Mouse (Mus musculus): Measurements from ENCODE around the gene Gm3676. TPM values are rescaled to one million over a fixed set of nuclear protein-coding genes. Genes with fewer than 3 reads are reported as not detected.

The Gm3676 gene
- polyA plus RNA-seq, 2 experiments, result not detected

Other genes with a start within 250 kb of the Gm3676 start
- gene Gm6482, start 238.2 kb downstream of the Gm3676 start, polyA plus RNA-seq (2012; rRNA removed), result not detected in 2 replicates
- not detected in 2 replicates for gene Gm6482, start 238.2 kb downstream of the Gm3676 start, polyA plus RNA-seq (2014; fragmentation: Nextera tagmentation; extraction: Ambion mirVana)
- not detected in 2 replicates for gene Gm7954, start 193.0 kb downstream of the Gm3676 start, polyA plus RNA-seq (2012; rRNA removed)
- not detected in 2 replicates for gene Gm7954, start 193.0 kb downstream of the Gm3676 start, polyA plus RNA-seq (2014; fragmentation: Nextera tagmentation; extraction: Ambion mirVana)
- gene Gm3486, start 157.0 kb downstream of the Gm3676 start, polyA plus RNA-seq (2012; rRNA removed), result not detected in 2 replicates
- not detected in 2 replicates for gene Gm3486, start 157.0 kb downstream of the Gm3676 start, polyA plus RNA-seq (2014; fragmentation: Nextera tagmentation; extraction: Ambion mirVana)
- not detected in 2 replicates for gene Gm7970, start 90.9 kb downstream of the Gm3676 start, polyA plus RNA-seq (2012; rRNA removed)
- gene Gm7970, start 90.9 kb downstream of the Gm3676 start, polyA plus RNA-seq (2014; fragmentation: Nextera tagmentation; extraction: Ambion mirVana), result not detected in 2 replicates
- gene 1700049E17Rik2, start 73.3 kb downstream of the Gm3676 start, polyA plus RNA-seq (2012; rRNA removed), result not detected in 2 replicates
- gene 1700049E17Rik2, start 73.3 kb downstream of the Gm3676 start, polyA plus RNA-seq (2014; fragmentation: Nextera tagmentation; extraction: Ambion mirVana), result not detected in 2 replicates
- gene Gm3072, start 21.9 kb downstream of the Gm3676 start, polyA plus RNA-seq (2012; rRNA removed), result not detected in 2 replicates
- not detected in 2 replicates for gene Gm3072, start 21.9 kb downstream of the Gm3676 start, polyA plus RNA-seq (2014; fragmentation: Nextera tagmentation; extraction: Ambion mirVana)
- gene Gm8068, start 55.4 kb upstream of the Gm3676 start, polyA plus RNA-seq (2012; rRNA removed), result not detected in 2 replicates
- not detected in 2 replicates for gene Gm8068, start 55.4 kb upstream of the Gm3676 start, polyA plus RNA-seq (2014; fragmentation: Nextera tagmentation; extraction: Ambion mirVana)
- gene Gm7929, start 104.1 kb upstream of the Gm3676 start, polyA plus RNA-seq (2012; rRNA removed), result not detected in 2 replicates
- not detected in 2 replicates for gene Gm7929, start 104.1 kb upstream of the Gm3676 start, polyA plus RNA-seq (2014; fragmentation: Nextera tagmentation; extraction: Ambion mirVana)
- gene Gm47189, start 126.0 kb upstream of the Gm3676 start, polyA plus RNA-seq (2012; rRNA removed), result not detected in 2 replicates
- gene Gm47189, start 126.0 kb upstream of the Gm3676 start, polyA plus RNA-seq (2014; fragmentation: Nextera tagmentation; extraction: Ambion mirVana), result not detected in 2 replicates

Measured in liver, embryonic 14.5 days (tissue).